Mouse (Mus musculus) MEL (cell line): ENCODE data around the gene Serinc5. TPM values are rescaled to one million over a fixed set of nuclear protein-coding genes. Genes with fewer than 3 reads are reported as not detected.

Source experiments
- DNase-seq: peaks from one replicate; pipeline ENCODE4 v3.0.0; 2011; ENCODE audit warnings: low read depth, low spot score
- H3K27ac ChIP-seq: 2 replicates; pipeline ENCODE4 v1.5.1; 2012; ENCODE audit warnings: low read depth, mild to moderate bottlenecking, control low read depth, low read length, moderate library complexity; ENCODE audit not compliant: control insufficient read depth
- H3K27me3 ChIP-seq, 2 experiments: fragments of 150-350 bp in 1 of 2; sonication (generic) in 1 of 2; 2 replicates each; pipeline ENCODE4 v1.6.1; 2012; ENCODE audit warnings: low read length in 2 of 2, mild to moderate bottlenecking in 2 of 2, improper control_type of control experiment in 1 of 2, moderate library complexity in 1 of 2; ENCODE audit not compliant: insufficient read depth in 2 of 2, control insufficient read depth in 1 of 2
- H3K36me3 ChIP-seq, 2 experiments: 2 replicates each; pipeline ENCODE4 v1.6.1; 2012 to 2014; ENCODE audit warnings: low read length in 2 of 2, improper control_type of control experiment in 1 of 2, inconsistent platforms in 1 of 2, mild to moderate bottlenecking in 1 of 2; ENCODE audit not compliant: insufficient read depth in 2 of 2, control insufficient read depth in 1 of 2
- H3K4me1 ChIP-seq, 2 experiments: fragments of 150-350 bp in 1 of 2; sonication (generic) in 1 of 2; 2 replicates each; pipeline ENCODE4 v1.6.1; 2012; ENCODE audit warnings: low read length in 2 of 2, improper control_type of control experiment in 1 of 2, mild to moderate bottlenecking in 1 of 2; ENCODE audit not compliant: insufficient read depth in 2 of 2, control insufficient read depth in 1 of 2
- H3K4me3 ChIP-seq, 2 experiments: fragments of 150-350 bp in 1 of 2; sonication (generic) in 1 of 2; 2 replicates each; pipeline ENCODE4 v1.5.1; 2012; ENCODE audit warnings: low read depth in 2 of 2, low read length in 2 of 2, mild to moderate bottlenecking in 2 of 2, moderate library complexity in 2 of 2, control low read depth in 1 of 2, improper control_type of control experiment in 1 of 2; ENCODE audit not compliant: control insufficient read depth in 1 of 2, insufficient read depth in 1 of 2
- H3K79me2 ChIP-seq: 2 replicates; pipeline ENCODE4 v1.6.1; 2012; ENCODE audit warnings: mild to moderate bottlenecking, low read length, moderate library complexity; ENCODE audit not compliant: control insufficient read depth, poor library complexity, insufficient read depth
- H3K9ac ChIP-seq: 2 replicates; pipeline ENCODE4 v1.6.1; 2012; ENCODE audit warnings: low read depth, mild to moderate bottlenecking, control low read depth, low read length, moderate library complexity; ENCODE audit not compliant: control insufficient read depth, poor library complexity, severe bottlenecking
- H3K9me3 ChIP-seq: fragments of 150-350 bp; sonication (generic); replicated peaks from 2 replicates; pipeline ENCODE4 v1.6.1; 2012; ENCODE audit warnings: mild to moderate bottlenecking, low read length, improper control_type of control experiment, moderate library complexity; ENCODE audit not compliant: insufficient read depth
- BHLHE40 ChIP-seq: IDR thresholded peaks from 2 replicates; pipeline ENCODE4 v1.6.1; 2012; ENCODE audit warnings: low read depth, mild to moderate bottlenecking, inconsistent platforms, low read length, improper control_type of control experiment, borderline replicate concordance
- CHD1 ChIP-seq: IDR thresholded peaks from 2 replicates; pipeline ENCODE4 v1.6.1; 2012; ENCODE audit warnings: low read depth, mild to moderate bottlenecking, inconsistent platforms, low read length, improper control_type of control experiment
- CHD2 ChIP-seq: IDR thresholded peaks from 2 replicates; pipeline ENCODE4 v1.6.1; 2011; ENCODE audit warnings: low read length, improper control_type of control experiment
- ELF1 ChIP-seq: IDR thresholded peaks from 2 replicates; pipeline ENCODE4 v1.6.1; 2014; ENCODE audit warnings: low read depth, mild to moderate bottlenecking, inconsistent platforms, low read length, improper control_type of control experiment, moderate library complexity
- ETS1 ChIP-seq: IDR thresholded peaks from 2 replicates; pipeline ENCODE4 v1.6.1; 2012; ENCODE audit warnings: low read depth, mild to moderate bottlenecking, inconsistent platforms, low read length, improper control_type of control experiment, moderate library complexity
- GABPA ChIP-seq: IDR thresholded peaks from 2 replicates; pipeline ENCODE4 v1.6.1; 2012; ENCODE audit warnings: low read depth, mild to moderate bottlenecking, inconsistent platforms, low read length, improper control_type of control experiment, moderate library complexity
- HCFC1 ChIP-seq: IDR thresholded peaks from 2 replicates; pipeline ENCODE4 v1.6.1; 2012; ENCODE audit warnings: low read depth, mild to moderate bottlenecking, inconsistent platforms, low read length, improper control_type of control experiment, moderate library complexity
- KAT2A ChIP-seq: conservative IDR thresholded peaks from 2 replicates; pipeline ENCODE4 v1.6.1; 2012; ENCODE audit warnings: low read depth, low read length, improper control_type of control experiment, inconsistent platforms
- MAX ChIP-seq: IDR thresholded peaks from 2 replicates; pipeline ENCODE4 v1.6.1; 2011; ENCODE audit warnings: low read length, improper control_type of control experiment
- MAZ ChIP-seq: IDR thresholded peaks from 2 replicates; pipeline ENCODE4 v1.6.1; 2012; ENCODE audit warnings: low read depth, mild to moderate bottlenecking, inconsistent platforms, low read length, improper control_type of control experiment
- MXI1 ChIP-seq: IDR thresholded peaks from 2 replicates; pipeline ENCODE4 v1.6.1; 2011; ENCODE audit warnings: mild to moderate bottlenecking, low read depth, low read length, improper control_type of control experiment
- MYC ChIP-seq: IDR thresholded peaks from 2 replicates; pipeline ENCODE4 v1.6.1; 2011; ENCODE audit warnings: low read depth, mild to moderate bottlenecking, low read length, improper control_type of control experiment, moderate library complexity
- NRF1 ChIP-seq: IDR thresholded peaks from 2 replicates; pipeline ENCODE4 v1.6.1; 2014; ENCODE audit warnings: low read depth, mild to moderate bottlenecking, inconsistent platforms, low read length, improper control_type of control experiment, moderate library complexity; ENCODE audit not compliant: poor library complexity, insufficient read depth, severe bottlenecking
- POLR2A ChIP-seq, 2 experiments: IDR thresholded peaks; 2 replicates each; pipeline ENCODE4 v1.6.1; 2011 to 2012; ENCODE audit warnings: low read length in 2 of 2, mild to moderate bottlenecking in 2 of 2, control low read depth in 1 of 2, improper control_type of control experiment in 1 of 2, low read depth in 1 of 2, moderate library complexity in 1 of 2; ENCODE audit not compliant: control insufficient read depth in 1 of 2, insufficient read depth in 1 of 2, poor library complexity in 1 of 2
- POLR2AphosphoS5 ChIP-seq: IDR thresholded peaks from 2 replicates; pipeline ENCODE4 v1.6.1; 2012; ENCODE audit warnings: low read depth, borderline replicate concordance, mild to moderate bottlenecking, inconsistent platforms, low read length, moderate library complexity, mixed read lengths
- RAD21 ChIP-seq: IDR thresholded peaks from 2 replicates; pipeline ENCODE4 v1.6.1; 2011; ENCODE audit warnings: mild to moderate bottlenecking, low read depth, low read length, improper control_type of control experiment
- RCOR1 ChIP-seq: IDR thresholded peaks from 2 replicates; pipeline ENCODE4 v1.6.1; 2012; ENCODE audit warnings: low read depth, mild to moderate bottlenecking, inconsistent platforms, low read length, improper control_type of control experiment
- SIN3A ChIP-seq: IDR thresholded peaks from 2 replicates; pipeline ENCODE4 v1.6.1; 2012; ENCODE audit warnings: low read length, improper control_type of control experiment, inconsistent platforms
- UBTF ChIP-seq: IDR thresholded peaks from 2 replicates; pipeline ENCODE4 v1.6.1; 2012; ENCODE audit warnings: low read depth, mild to moderate bottlenecking, inconsistent platforms, low read length, improper control_type of control experiment, moderate library complexity, borderline replicate concordance; ENCODE audit not compliant: insufficient read depth
- USF1 ChIP-seq: IDR thresholded peaks from 2 replicates; pipeline ENCODE4 v1.6.1; 2014; ENCODE audit warnings: low read depth, mild to moderate bottlenecking, inconsistent platforms, low read length, improper control_type of control experiment, moderate library complexity
- ZMIZ1 ChIP-seq: IDR thresholded peaks from 2 replicates; pipeline ENCODE4 v1.6.1; 2012; ENCODE audit warnings: low read depth, mild to moderate bottlenecking, inconsistent platforms, low read length, improper control_type of control experiment, moderate library complexity
- polyA plus RNA-seq, 2 experiments: library from polyadenylated mRNA; stranded (reverse) in 1 of 2; unstranded in 1 of 2; fragments of >175 nt in 1 of 2; fragments of >200 nt in 1 of 2; gene quantifications; 2 replicates each; pipeline versions ENCODE4 v1.2.1 to v1.2.4; 2012; ENCODE audit warnings: low replicate concordance in 2 of 2, low read depth in 1 of 2; ENCODE audit not compliant: insufficient read length in 2 of 2, insufficient read depth in 1 of 2, missing spikeins in 1 of 2
- total RNA-seq: library from RNA; depleted of rRNA; stranded (reverse); fragments of 300-350 nt; gene quantifications from 2 replicates; pipeline ENCODE4 v1.2.3, GENCODE M21; 2012

Serinc5 gene
- total and polyA plus RNA-seq, 3 experiments, result 4.0 to 8.8 TPM; not detected in 1

GRCm38 (mm10) chr13:92706342-92707061 is 95.6 kb downstream of the Serinc5 start:
- Histone ChIP-seq H3K4me1 (no peaks in the 10 kb centered on the region), H3K27me3 (no peaks in the 10 kb centered on the region), H3K79me2 (no peaks in the 10 kb centered on the region), H3K9ac (no peak overlapping the region), H3K9me3 (no peaks in the 10 kb centered on the region), H3K27ac (no peak overlapping the region), H3K36me3 (no peaks in the 10 kb centered on the region), H3K4me3 (no peak overlapping the region)
- no peak for TF ChIP-seq SIN3A
- TF ChIP-seq GABPA, result no peak
- no peak for TF ChIP-seq MAX
- no peak for DNase-seq

GRCm38 (mm10) chr13:92707941-92708340 is 97.0 kb downstream of the Serinc5 start:
- Histone ChIP-seq H3K79me2 (no peaks in the 10 kb centered on the region), H3K27ac (no peak overlapping the region), H3K4me3 (no peak overlapping the region), H3K27me3 (no peaks in the 10 kb centered on the region), H3K36me3 (no peaks in the 10 kb centered on the region), H3K9me3 (no peaks in the 10 kb centered on the region), H3K9ac (no peak overlapping the region), H3K4me1 (no peaks in the 10 kb centered on the region)
- DNase-seq, result no peak
- TF ChIP-seq POLR2A (IDR thresholded peaks at IDR 0.05; ENCODE audit: control insufficient read depth in 1 of 2, insufficient read depth in 1 of 2, low read depth in 1 of 2, low read length in 2 of 2, poor library complexity in 1 of 2), result no peak
- TF ChIP-seq HCFC1, result no peak
- TF ChIP-seq CHD1, result no peak
- no peak for TF ChIP-seq ETS1
- no peak for TF ChIP-seq KAT2A
- no peak for TF ChIP-seq RAD21
- no peak for TF ChIP-seq ELF1
- no peak for TF ChIP-seq NRF1
- TF ChIP-seq RCOR1, result no peak
- no peak for TF ChIP-seq MAZ
- no peak for TF ChIP-seq USF1
- no peak for TF ChIP-seq MXI1

- TF ChIP-seq ZMIZ1 (no peak), POLR2AphosphoS5 (no peak), MAX (no peak), MYC (no peak), UBTF (no peak), CHD2 (no peak), BHLHE40 (no peak)
- no peak overlapping the region for H3K4me3 ChIP-seq
- no peak overlapping the region for H3K9ac ChIP-seq
- H3K27ac ChIP-seq, result no peak overlapping the region
- no peaks in the 10 kb centered on the region for H3K4me1 ChIP-seq
- H3K9me3 ChIP-seq, result no peaks in the 10 kb centered on the region
- DNase-seq, result no peak
- no peaks in the 10 kb centered on the region for H3K36me3 ChIP-seq
- no peaks in the 10 kb centered on the region for H3K27me3 ChIP-seq
- no peaks in the 10 kb centered on the region for H3K79me2 ChIP-seq
These were observed 97.6 kb downstream of the Serinc5 start for GRCm38 (mm10) chr13:92708466-92708865.
